Mouse (Mus musculus) hindbrain, postnatal 0 days (tissue): Measurements from ENCODE around the gene Tom1l2. TPM values are rescaled to one million over a fixed set of nuclear protein-coding genes. Genes with fewer than 3 reads are reported as not detected.
A peak's percentile ranks its signal among the peaks of the same experiment; 100 is the strongest.

Experiments used
- ATAC-seq: fragments of 200-750 bp; cut with Nextera tagmentation; 2 replicates; pipeline ENCODE4 v1.8.0; 2017; ENCODE audit warnings: mild to moderate bottlenecking, moderate TSS enrichment, moderate library complexity
- DNase-seq: peaks from one replicate; pipeline ENCODE4 v3.0.0-alpha.2; 2015; ENCODE audit warnings: low spot score
- H3K27ac ChIP-seq: fragments of 300-500 bp; sonication (generic); 2 replicates; pipeline ENCODE4 v1.5.1; 2014; ENCODE audit warnings: mild to moderate bottlenecking
- H3K27me3 ChIP-seq: fragments of 300-500 bp; sonication (generic); 2 replicates; pipeline ENCODE4 v1.6.1; 2014; ENCODE audit warnings: low read length, mixed read lengths; ENCODE audit not compliant: insufficient read depth
- H3K36me3 ChIP-seq: fragments of 300-500 bp; sonication (generic); 2 replicates; pipeline ENCODE4 v1.6.1; 2014; ENCODE audit warnings: low read length, mixed read lengths; ENCODE audit not compliant: insufficient read depth
- H3K4me1 ChIP-seq: fragments of 300-500 bp; sonication (generic); 2 replicates; pipeline ENCODE4 v1.6.1; 2014; ENCODE audit warnings: antibody characterized with exemption, low read length, mixed read lengths; ENCODE audit not compliant: insufficient read depth
- H3K4me2 ChIP-seq: fragments of 300-500 bp; sonication (generic); 2 replicates; pipeline ENCODE4 v1.6.1; 2014; ENCODE audit warnings: low read depth, mild to moderate bottlenecking, low read length, moderate library complexity, mixed read lengths
- H3K4me3 ChIP-seq: fragments of 300-500 bp; sonication (generic); 2 replicates; pipeline ENCODE4 v1.5.1; 2014; ENCODE audit warnings: low read length
- H3K9ac ChIP-seq: fragments of 300-500 bp; sonication (generic); replicated peaks from 2 replicates; pipeline ENCODE4 v1.6.1; 2014; ENCODE audit warnings: mild to moderate bottlenecking, low read length, moderate library complexity, mixed read lengths
- H3K9me3 ChIP-seq: fragments of 300-500 bp; sonication (generic); 2 replicates; pipeline ENCODE4 v1.6.1; 2016; ENCODE audit warnings: low read length, mixed read lengths
- CTCF ChIP-seq: IDR thresholded peaks from 2 replicates; pipeline ENCODE4 v1.5.1; 2016; ENCODE audit warnings: antibody characterized with exemption, control low read depth, low read depth
- WGBS: fragments of 180-500 bp; shearing (Covaris S2); extraction: QIAGEN DNeasy Blood & Tissue Kit; methylation state at CpG from one replicate; pipeline ENCODE4 v1.1.7; 2014; 5-methylcytosine and 5-hydroxymethylcytosine counted together
- polyA plus RNA-seq: library from polyadenylated mRNA; unstranded; fragments of >200 nt; fragmentation: Nextera tagmentation; extraction: Ambion mirVana; gene quantifications from 2 replicates; pipeline ENCODE4 v1.2.1, GENCODE M21; 2015
- total RNA-seq: library from RNA; depleted of rRNA; stranded (reverse); fragments of >200 nt; gene quantifications from 2 replicates; pipeline ENCODE4 v1.2.3, GENCODE M21; 2014

The Tom1l2 gene
- total and polyA plus RNA-seq, 2 experiments from 2014 or later: 48.2 to 124 TPM

- TF ChIP-seq CTCF: no peak
- H3K36me3 ChIP-seq: no peaks in the 10 kb centered on the region
- ATAC-seq: no peak
- H3K4me1 ChIP-seq: 0 out of 2 replicates have a peak, but pooled peaks cover 3% of the 10 kb centered on the region
- H3K27ac ChIP-seq: no peak overlapping the region; the same call in 1 of the 2 replicates
- no peak overlapping the region for H3K4me3 ChIP-seq
- no peaks in the 10 kb centered on the region for H3K27me3 ChIP-seq
- no peak overlapping the region for H3K9ac ChIP-seq
- no peak for DNase-seq
- H3K9me3 ChIP-seq: no peaks in the 10 kb centered on the region
- WGBS: 73% methylated on average over 6 of the region's 6 CpGs
- no peak overlapping the region for H3K4me2 ChIP-seq
Observed at GRCm38 (mm10) chr11:60276408-60277093, 76.2 kb downstream of the Tom1l2 start.

GRCm38 (mm10) chr11:60273273-60273805 lies 79.4 kb downstream of the Tom1l2 start:
- TF ChIP-seq CTCF: no peak
- DNase-seq: peak; percentile 50
- 0 out of 2 replicates have a peak, but pooled peaks cover 2% of the 10 kb centered on the region for H3K4me1 ChIP-seq
- WGBS: 33% methylated on average over 5 of the region's 5 CpGs
- no peak overlapping the region for H3K4me3 ChIP-seq
- peak overlapping the region; percentile 41; the same call in 1 of the 2 replicates for H3K27ac ChIP-seq
- no peaks in the 10 kb centered on the region; the same call in 1 of the 2 replicates for H3K36me3 ChIP-seq
- H3K9ac ChIP-seq: no peak overlapping the region
- ATAC-seq: 0 out of 2 replicates have a peak, but pooled peaks have one; percentile 24
- H3K9me3 ChIP-seq: no peaks in the 10 kb centered on the region
- no peaks in the 10 kb centered on the region for H3K27me3 ChIP-seq
- no peak overlapping the region for H3K4me2 ChIP-seq

- no peak for TF ChIP-seq CTCF
- Histone ChIP-seq H3K36me3 (no peaks in the 10 kb centered on the region; the same call in 1 of the 2 replicates), H3K4me3 (no peak overlapping the region), H3K4me2 (no peak overlapping the region), H3K4me1 (peaks cover 7% of the 10 kb centered on the region; the same call in 1 of the 2 replicates), H3K27me3 (no peaks in the 10 kb centered on the region), H3K9ac (no peak overlapping the region), H3K9me3 (no peaks in the 10 kb centered on the region), H3K27ac (no peak overlapping the region)
- DNase-seq (no peak), ATAC-seq (no peak)
- 50% methylated on average over 3 of the region's 3 CpGs for WGBS
Observed at GRCm38 (mm10) chr11:60268563-60268962, 84.1 kb downstream of the Tom1l2 start.

- no peak for ATAC-seq
- no peak overlapping the region for H3K27ac ChIP-seq
- TF ChIP-seq CTCF: no peak
Observed at GRCm38 (mm10) chr11:60265271-60265985, 87.3 kb downstream of the Tom1l2 start.

GRCm38 (mm10) chr11:60264651-60265050 lies 88.1 kb downstream of the Tom1l2 start:
- 50% methylated on average over 1 of the region's 1 CpGs for WGBS
- no peaks in the 10 kb centered on the region for H3K9me3 ChIP-seq
- no peak for TF ChIP-seq CTCF
- H3K27ac ChIP-seq: no peak overlapping the region
- H3K9ac ChIP-seq: no peak overlapping the region
- no peak overlapping the region for H3K4me3 ChIP-seq
- no peaks in the 10 kb centered on the region; the same call in 1 of the 2 replicates for H3K36me3 ChIP-seq
- no peak overlapping the region for H3K4me2 ChIP-seq
- ATAC-seq (peak; percentile 73; the same call in 1 of the 2 replicates), DNase-seq (peak; percentile 43)
- no peaks in the 10 kb centered on the region for H3K27me3 ChIP-seq
- peaks cover 7% of the 10 kb centered on the region; the same call in 1 of the 2 replicates for H3K4me1 ChIP-seq

More at GRCm38 (mm10) chr11:60265271-60265985, 87.3 kb downstream of the Tom1l2 start:
- 85% methylated on average over 4 of the region's 4 CpGs for WGBS
- Histone ChIP-seq H3K36me3 (no peaks in the 10 kb centered on the region; the same call in 1 of the 2 replicates), H3K9ac (no peak overlapping the region), H3K4me1 (peaks cover 7% of the 10 kb centered on the region; the same call in 1 of the 2 replicates), H3K4me3 (no peak overlapping the region), H3K27me3 (no peaks in the 10 kb centered on the region), H3K4me2 (no peak overlapping the region), H3K9me3 (no peaks in the 10 kb centered on the region)
- no peak for DNase-seq

GRCm38 (mm10) chr11:60262396-60262795 lies 90.3 kb downstream of the Tom1l2 start:
- Histone ChIP-seq H3K27me3 (no peaks in the 10 kb centered on the region), H3K4me1 (peaks cover 4% of the 10 kb centered on the region; the same call in 1 of the 2 replicates), H3K27ac (no peak overlapping the region), H3K4me2 (no peak overlapping the region), H3K4me3 (no peak overlapping the region), H3K9ac (no peak overlapping the region), H3K9me3 (no peaks in the 10 kb centered on the region), H3K36me3 (no peaks in the 10 kb centered on the region; the same call in 1 of the 2 replicates)
- no peak for TF ChIP-seq CTCF
- WGBS: 72% methylated on average over 4 of the region's 4 CpGs
- no peak for DNase-seq
- ATAC-seq: no peak
